Mouse (Mus musculus) heart, embryonic 15.5 days (tissue): ENCODE measurements around the gene Fshr. TPM values are rescaled to one million over a fixed set of nuclear protein-coding genes. Genes with fewer than 3 reads are reported as not detected.

Experiments used
- ATAC-seq: fragments of 200-750 bp; cut with Nextera tagmentation; replicated peaks from 2 replicates; pipeline ENCODE4 v1.8.0; 2017; ENCODE audit warnings: low read depth, moderate TSS enrichment; ENCODE audit not compliant: insufficient number of reproducible peaks, insufficient read depth, low FRiP score
- H3K27ac ChIP-seq: fragments of 300-500 bp; sonication (generic); 2 replicates; pipeline ENCODE4 v1.5.1; 2015; ENCODE audit warnings: mild to moderate bottlenecking, inconsistent platforms
- H3K27me3 ChIP-seq: fragments of 300-500 bp; sonication (generic); 2 replicates; pipeline ENCODE4 v1.6.1; 2015; ENCODE audit warnings: inconsistent platforms
- H3K36me3 ChIP-seq: fragments of 300-500 bp; sonication (generic); 2 replicates; pipeline ENCODE4 v1.6.1; 2015; ENCODE audit warnings: mild to moderate bottlenecking, inconsistent platforms
- H3K4me1 ChIP-seq: fragments of 300-500 bp; sonication (generic); replicated peaks from 2 replicates; pipeline ENCODE4 v1.6.1; 2015; ENCODE audit warnings: inconsistent platforms
- H3K4me2 ChIP-seq: fragments of 300-500 bp; sonication (generic); 2 replicates; pipeline ENCODE4 v1.6.1; 2015; ENCODE audit warnings: inconsistent platforms, mild to moderate bottlenecking, moderate library complexity
- H3K4me3 ChIP-seq: fragments of 300-500 bp; sonication (generic); 2 replicates; pipeline ENCODE4 v1.5.1; 2015; ENCODE audit warnings: mild to moderate bottlenecking, inconsistent platforms
- H3K9ac ChIP-seq: fragments of 300-500 bp; sonication (generic); 2 replicates; pipeline ENCODE4 v1.6.1; 2015; ENCODE audit warnings: mild to moderate bottlenecking, inconsistent platforms
- H3K9me3 ChIP-seq: fragments of 300-500 bp; sonication (generic); replicated peaks from 2 replicates; pipeline ENCODE4 v1.6.1; 2016; ENCODE audit warnings: inconsistent platforms
- WGBS: fragments of 180-500 bp; shearing (Covaris S2); methylation state at CpG from one replicate; pipeline ENCODE4 v1.1.7; 2015; ENCODE audit warnings: mixed read lengths; 5-methylcytosine and 5-hydroxymethylcytosine counted together
- polyA plus RNA-seq: library from polyadenylated mRNA; unstranded; fragments of >200 nt; fragmentation: Nextera tagmentation; extraction: Ambion mirVana; gene quantifications from 2 replicates; pipeline ENCODE4 v1.2.1, GENCODE M21; 2015

Gene Fshr
- polyA plus RNA-seq, 1 experiment from 2014 or later, result 0.11 TPM

- Histone ChIP-seq H3K4me2 (no peak overlapping the region), H3K9me3 (no peaks in the 10 kb centered on the region), H3K36me3 (no peaks in the 10 kb centered on the region), H3K4me3 (no peak overlapping the region), H3K27ac (no peak overlapping the region), H3K9ac (no peak overlapping the region), H3K27me3 (no peaks in the 10 kb centered on the region), H3K4me1 (no peaks in the 10 kb centered on the region)
- WGBS, result 59% methylated on average over 3 of the region's 3 CpGs
- no peak for ATAC-seq
These were observed 234.4 kb downstream of the Fshr start for GRCm38 (mm10) chr17:88966028-88966427.

DNA sequence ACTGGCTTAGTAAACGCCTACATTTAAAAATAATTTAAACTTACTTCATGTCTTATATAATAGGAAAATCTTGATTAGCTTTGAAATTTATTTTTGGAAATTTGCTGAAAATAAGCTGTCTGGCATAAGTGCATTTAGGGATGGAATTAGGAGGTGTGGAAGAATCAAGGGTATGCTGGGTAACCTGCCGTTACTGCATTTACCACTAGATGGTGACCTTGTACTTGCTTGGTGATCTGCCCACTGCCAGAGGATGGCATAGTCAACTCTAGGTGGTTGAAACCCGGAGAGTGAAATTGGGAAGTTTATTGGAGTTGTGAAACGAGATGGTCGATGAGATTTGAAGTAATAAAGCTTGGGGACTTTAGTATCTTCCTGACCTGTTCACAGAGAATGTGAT lies 246.5 kb downstream of the Fshr start:
- H3K27me3 ChIP-seq, result no peaks in the 10 kb centered on the region
- ATAC-seq, result no peak
- H3K27ac ChIP-seq, result no peak overlapping the region

DNA sequence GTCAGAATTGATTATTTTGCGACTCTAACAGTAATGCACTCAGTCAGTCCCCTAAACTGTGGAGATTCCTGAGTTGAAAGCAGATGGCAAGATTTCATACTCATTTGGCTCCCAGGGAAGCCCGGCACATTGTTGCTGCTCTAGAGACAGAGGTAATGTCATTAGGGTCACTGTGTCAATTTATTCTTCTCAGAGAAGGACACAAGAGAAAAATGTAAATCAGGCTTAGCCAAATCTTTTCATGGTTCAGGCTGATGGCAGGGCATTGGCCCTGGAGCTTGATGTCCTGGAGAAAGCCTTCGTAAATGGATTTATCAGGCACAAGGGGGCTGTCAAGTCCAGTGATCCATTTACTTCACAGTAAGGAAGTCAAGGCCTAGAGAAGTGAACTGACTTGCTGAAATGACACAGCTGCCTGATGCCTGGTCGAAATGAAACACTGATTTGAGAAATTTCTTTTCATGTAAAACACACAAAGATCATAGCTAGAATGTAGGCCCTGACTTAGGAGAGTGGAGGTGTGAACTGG lies 262.3 kb downstream of the Fshr start:
- Histone ChIP-seq H3K27me3 (no peaks in the 10 kb centered on the region), H3K36me3 (no peaks in the 10 kb centered on the region), H3K9me3 (no peaks in the 10 kb centered on the region), H3K4me3 (no peak overlapping the region), H3K4me2 (no peak overlapping the region), H3K4me1 (no peaks in the 10 kb centered on the region), H3K9ac (no peak overlapping the region), H3K27ac (no peak overlapping the region)
- no peak for ATAC-seq
- 33% methylated on average over 4 of the region's 4 CpGs for WGBS

More for the DNA sequence above, 246.5 kb downstream of the Fshr start:
- H3K4me3 ChIP-seq, result no peak overlapping the region
- H3K9me3 ChIP-seq, result no peaks in the 10 kb centered on the region
- WGBS, result 27% methylated on average over 5 of the region's 5 CpGs
- no peaks in the 10 kb centered on the region for H3K36me3 ChIP-seq
- H3K4me1 ChIP-seq, result no peaks in the 10 kb centered on the region
- no peak overlapping the region for H3K9ac ChIP-seq
- no peak overlapping the region for H3K4me2 ChIP-seq

- Histone ChIP-seq H3K36me3 (no peaks in the 10 kb centered on the region), H3K4me2 (no peak overlapping the region), H3K27me3 (no peaks in the 10 kb centered on the region), H3K4me3 (no peak overlapping the region), H3K9ac (no peak overlapping the region), H3K27ac (no peak overlapping the region), H3K4me1 (no peaks in the 10 kb centered on the region), H3K9me3 (no peaks in the 10 kb centered on the region)
- no peak for ATAC-seq
- WGBS, result 27% methylated on average over 7 of the region's 7 CpGs
These were observed 262.9 kb downstream of the Fshr start for GRCm38 (mm10) chr17:88937341-88938152.

DNA sequence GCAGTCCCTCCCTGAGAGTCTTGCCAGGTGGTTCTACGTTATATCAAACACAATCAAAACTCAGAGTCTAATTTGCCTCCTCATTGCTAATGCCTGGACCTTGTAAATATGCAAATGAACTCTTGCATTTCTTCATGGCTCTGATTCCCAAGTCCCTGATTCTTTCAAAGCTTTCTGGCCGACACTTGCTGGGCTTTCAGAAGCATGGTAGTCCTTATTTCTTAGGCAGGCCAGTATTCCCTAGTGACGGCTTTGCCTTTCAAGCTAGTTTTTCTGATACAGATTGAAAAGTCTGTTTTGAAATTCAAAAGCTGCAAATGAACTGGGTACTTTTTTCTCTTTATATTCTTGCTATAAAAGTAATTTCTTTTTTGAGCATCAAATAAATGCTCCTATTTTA lies 263.5 kb downstream of the Fshr start:
- H3K9me3 ChIP-seq, result no peaks in the 10 kb centered on the region
- H3K27ac ChIP-seq, result no peak overlapping the region
- no peak overlapping the region for H3K9ac ChIP-seq
- H3K4me3 ChIP-seq, result no peak overlapping the region
- no peaks in the 10 kb centered on the region for H3K36me3 ChIP-seq
- 80% methylated on average over 3 of the region's 3 CpGs for WGBS
- no peaks in the 10 kb centered on the region for H3K27me3 ChIP-seq
- H3K4me2 ChIP-seq, result no peak overlapping the region
- no peak for ATAC-seq
- no peaks in the 10 kb centered on the region for H3K4me1 ChIP-seq
